Mouse (Mus musculus) gastrocnemius, adult 8-10 months (tissue): Measurements from ENCODE around the gene 4930426L09Rik. TPM values are rescaled to one million over a fixed set of nuclear protein-coding genes. Genes with fewer than 3 reads are reported as not detected.
A peak's percentile ranks its signal among the peaks of the same experiment; 100 is the strongest.
"Not testable (repeated sequence)": the region's sequence is repeated elsewhere in the genome, so short reads cannot be mapped to it uniquely, and the experiment has no call there.

Experiments used
- DNase-seq, 2 experiments: peaks; one replicate each; pipeline ENCODE4 v3.0.0; 2022; ENCODE audit warnings: low spot score in 2 of 2
- total RNA-seq, 4 experiments: library from RNA; stranded (reverse); gene quantifications; 2 replicates each; pipeline ENCODE4 v1.2.4; 2022

The 4930426L09Rik gene
- total RNA-seq, 4 experiments from 2014 or later = not detected

DNA sequence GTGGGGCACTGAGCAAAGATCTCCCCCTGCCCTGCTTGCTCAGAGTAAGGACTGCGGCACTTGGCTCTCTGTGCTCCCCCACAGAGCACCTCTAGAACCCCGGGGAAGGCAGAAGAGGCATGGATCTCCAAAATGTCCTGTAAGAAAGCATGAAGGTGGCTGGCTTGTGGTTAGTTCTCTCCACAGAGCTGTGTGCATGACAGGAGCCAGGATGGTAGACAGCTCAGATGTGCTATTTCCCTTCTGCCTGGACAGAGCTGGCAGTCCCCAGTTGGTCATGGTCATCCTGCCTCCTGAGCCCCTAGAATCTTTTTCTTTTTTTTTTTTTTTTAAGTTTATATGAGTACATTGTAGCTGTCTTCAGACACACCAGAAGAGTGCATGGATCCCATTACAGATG, 27.7 kb upstream of the 4930426L09Rik start:
- DNase-seq = no peak

DNA sequence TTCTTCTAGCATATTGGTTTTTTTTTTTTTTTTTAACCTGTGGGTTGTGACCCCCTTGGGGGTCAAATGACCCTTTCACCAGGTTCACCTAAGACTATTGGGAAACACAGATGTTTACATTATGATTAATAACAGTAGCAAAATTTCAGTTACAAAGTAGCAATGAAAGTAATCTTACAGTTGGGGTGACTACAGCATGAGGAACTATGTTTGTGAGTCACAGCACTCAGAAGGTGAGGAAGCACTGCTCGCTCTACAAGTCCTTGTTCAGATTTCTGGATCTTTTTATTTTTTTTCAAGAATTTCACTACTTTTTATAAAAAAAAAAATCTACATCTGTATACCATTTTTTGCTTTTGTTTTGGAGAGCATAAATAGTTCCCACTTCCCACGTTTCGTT, 26.6 kb upstream of the 4930426L09Rik start:
- DNase-seq = no peak

DNA sequence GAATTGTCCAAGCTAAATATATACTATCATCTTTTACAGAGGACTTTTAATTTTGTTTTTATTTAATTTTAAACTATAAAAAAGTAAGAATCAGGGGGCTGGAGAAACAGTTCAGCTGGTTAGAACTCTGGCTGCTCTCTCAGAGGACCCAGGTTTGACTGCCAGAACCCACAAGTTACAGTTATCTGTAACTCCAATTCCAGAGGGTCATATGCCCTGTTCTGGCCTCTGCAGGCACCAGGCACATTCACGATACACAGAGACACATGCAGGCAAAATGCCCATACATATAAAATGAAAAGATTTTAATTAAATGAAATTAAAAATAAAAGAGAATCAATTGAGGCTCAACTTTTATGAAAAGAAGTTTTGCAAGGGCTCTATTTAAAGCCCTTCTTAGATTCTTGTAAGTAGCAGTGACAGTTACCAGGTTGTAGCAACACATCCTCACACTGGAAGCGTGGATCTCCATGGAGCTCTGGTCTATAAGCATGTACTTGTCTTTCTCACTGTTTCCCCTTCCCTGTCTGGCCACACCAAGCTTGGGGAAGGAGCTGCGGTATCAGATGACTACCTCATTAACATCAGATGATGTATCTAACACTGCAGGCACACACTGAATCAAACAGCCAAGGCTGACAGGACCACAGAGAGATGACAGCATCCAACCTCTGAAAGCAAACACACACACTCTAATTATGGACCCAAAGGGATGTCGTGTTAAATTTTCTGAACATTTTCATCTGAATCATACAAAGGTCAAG, 23.1 kb upstream of the 4930426L09Rik start:
- no peak for DNase-seq

DNA sequence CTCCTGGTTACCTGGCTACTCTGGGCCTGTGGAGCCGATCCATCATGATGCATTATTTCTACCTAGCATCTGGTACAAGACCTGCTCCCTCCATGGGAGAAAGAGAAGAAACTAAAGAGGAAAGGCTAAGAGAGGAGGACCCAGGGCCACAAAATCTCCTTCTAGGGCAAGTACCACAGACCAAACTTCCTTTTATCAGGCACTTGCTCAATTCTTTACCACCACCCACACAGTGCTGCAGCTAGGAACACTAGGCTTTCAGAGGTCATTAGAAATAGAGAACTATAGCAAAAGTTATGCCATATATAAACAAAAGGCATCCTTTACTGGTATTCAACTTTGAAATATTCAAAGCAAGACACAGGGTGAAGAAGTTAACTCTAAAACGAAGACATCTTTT, 22.0 kb upstream of the 4930426L09Rik start:
- no peak for DNase-seq

DNA sequence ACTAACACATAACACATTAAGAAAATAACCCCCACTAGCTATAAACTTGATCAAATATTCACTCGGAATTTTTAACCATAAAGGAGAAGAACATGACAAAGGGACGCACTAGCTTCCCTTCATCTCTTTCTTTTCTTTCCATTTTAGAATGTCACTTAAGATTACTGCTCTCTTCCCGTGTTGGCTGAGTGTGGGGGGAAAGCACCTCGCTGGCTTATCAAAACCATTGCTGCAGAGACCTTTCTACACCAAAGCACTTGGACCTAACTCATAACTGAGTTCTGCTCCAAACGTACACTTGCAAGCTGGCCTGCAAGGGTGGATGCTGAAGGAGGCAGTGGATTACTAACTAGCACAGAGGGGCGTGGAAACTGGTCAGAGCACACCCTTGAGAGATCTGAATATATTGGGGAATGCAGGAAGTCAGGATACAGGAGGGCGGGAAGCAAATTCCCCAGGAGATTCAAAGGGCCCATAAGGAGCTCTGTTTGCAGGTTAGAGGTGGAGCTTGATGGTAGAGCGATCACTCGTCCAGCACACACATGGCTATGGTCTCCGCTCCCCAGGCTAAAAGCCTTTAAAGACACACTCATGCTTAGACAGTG, 20.8 kb upstream of the 4930426L09Rik start:
- DNase-seq = no peak

DNA sequence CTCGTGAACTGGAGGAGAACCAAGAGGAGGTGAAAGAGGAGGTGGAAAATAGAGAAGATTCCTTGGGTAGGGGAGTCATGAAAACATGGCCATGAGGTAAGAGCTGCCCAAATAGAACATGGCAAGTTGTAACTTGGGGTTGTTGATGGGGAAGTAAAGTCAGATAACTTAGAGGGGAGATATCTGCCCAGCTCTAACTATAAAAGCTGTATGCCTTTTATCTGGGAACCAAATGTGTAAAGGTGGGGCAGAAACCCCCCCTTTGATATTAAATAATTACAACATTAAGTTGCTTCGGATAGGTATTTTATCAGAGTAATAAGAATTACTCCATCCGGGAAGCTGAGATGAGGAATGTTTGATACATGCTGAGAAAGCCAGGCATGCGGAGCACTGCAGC, 19.1 kb upstream of the 4930426L09Rik start:
- no peak for DNase-seq

DNA sequence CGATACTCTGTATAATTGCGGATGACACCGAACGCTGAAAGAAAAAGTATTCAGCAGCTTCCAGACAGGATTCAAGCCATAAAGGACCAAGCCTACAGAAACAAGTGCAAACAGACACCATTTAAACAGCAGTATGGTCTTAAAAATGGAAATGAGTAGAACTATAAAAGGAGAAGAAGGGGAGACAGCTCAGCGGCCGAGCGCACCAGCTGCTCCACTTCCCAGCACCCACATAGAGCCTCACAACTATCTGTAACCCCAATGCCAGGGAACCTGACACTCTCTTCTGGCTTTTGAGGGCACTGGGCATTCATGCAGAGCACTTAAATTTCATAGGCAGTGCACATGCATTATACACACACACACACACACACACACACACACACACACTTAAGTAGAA, 18.5 kb upstream of the 4930426L09Rik start:
- no peak for DNase-seq

DNA sequence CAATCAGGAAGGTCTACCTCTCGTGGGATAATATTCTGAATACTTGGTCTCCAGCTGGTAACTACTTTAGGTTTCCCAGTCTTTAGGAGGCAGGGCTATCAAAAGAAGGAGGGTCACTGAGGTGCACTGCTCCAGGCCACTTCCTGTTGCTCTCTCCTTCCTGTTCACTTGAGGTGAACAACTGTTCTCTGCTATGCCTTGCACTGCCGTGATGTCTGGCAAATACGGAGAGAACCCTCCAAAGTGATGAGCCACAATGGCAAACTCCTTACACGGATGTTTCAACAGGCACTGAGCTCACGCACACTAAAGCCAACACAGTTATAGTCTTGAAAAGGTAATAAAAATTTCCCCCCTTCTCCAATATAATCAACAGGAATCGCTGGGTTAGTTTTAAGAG, 15.6 kb upstream of the 4930426L09Rik start:
- DNase-seq = no peak

DNA sequence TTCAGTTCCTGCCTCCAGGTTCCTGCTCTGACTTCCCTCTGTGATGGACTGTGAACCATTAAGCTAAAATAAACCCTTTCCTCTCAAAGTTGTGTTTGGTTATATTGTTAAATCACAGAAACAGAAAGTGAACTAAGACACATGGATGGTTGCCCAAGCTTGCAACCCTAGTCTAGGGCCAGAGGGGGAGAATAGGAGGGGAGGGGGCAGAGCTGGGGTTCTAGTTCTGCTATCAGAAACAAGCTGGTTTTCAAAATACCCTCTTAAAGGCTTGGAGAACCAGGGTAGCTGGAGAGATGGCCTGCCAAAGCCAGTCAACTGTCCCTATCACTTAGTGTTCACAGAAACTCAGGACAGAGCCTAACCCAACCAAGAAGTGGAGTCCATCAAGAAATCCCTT, 14.6 kb upstream of the 4930426L09Rik start:
- DNase-seq = no peak

DNA sequence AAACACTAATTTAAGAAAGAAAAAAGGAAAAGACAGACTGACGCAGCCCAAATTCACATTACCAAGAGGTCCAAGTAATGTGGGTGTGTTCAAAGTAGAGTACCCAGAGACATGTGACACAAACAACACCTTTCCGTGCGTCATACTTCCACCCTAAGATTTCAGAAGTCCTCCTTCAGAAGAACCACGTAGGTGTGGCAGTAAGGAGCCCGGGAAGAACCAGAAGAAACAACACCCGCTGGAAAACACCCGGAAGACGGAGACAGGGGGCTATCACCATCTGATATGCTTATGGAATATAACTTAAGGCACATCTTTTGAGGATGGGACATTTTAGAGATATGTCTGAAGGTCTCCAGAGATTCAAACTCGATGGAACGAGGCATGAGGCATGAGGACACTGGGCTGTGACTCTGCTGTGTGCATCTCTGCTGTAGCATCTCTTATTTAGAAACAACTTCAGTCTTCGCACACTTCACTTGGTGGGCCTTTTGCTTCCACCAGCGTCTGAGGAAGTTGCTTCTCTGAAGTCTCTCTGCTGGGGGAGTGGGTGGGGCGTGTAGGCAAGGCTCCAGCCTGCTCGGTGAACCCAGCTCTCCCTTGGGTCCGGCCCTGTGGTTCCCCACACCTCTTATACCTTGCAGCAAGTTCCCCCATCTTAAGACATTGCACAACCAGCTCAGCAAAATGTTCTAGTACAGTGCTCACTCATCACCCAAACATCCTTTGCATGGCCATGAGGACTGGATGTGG, 13.9 kb upstream of the 4930426L09Rik start:
- no peak for DNase-seq

DNA sequence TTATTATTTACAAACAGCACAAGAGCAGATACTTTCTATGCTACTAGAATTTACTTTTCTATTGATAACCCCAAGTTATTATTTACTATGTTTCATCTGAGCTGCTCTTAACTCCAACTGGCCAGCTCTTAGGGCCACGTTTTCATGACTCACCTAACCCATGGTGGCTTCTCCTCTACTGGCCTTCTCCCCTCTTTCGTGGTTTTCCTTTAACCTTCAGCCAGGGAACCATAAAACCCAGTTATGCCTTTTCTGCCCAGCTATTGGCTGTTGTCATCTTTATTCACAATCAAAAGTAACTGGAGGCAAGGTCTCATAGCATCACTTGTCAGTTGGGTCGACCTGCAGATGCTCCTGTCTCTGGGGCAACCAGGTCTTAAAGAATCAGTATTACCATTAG, 12.6 kb upstream of the 4930426L09Rik start:
- no peak for DNase-seq

DNA sequence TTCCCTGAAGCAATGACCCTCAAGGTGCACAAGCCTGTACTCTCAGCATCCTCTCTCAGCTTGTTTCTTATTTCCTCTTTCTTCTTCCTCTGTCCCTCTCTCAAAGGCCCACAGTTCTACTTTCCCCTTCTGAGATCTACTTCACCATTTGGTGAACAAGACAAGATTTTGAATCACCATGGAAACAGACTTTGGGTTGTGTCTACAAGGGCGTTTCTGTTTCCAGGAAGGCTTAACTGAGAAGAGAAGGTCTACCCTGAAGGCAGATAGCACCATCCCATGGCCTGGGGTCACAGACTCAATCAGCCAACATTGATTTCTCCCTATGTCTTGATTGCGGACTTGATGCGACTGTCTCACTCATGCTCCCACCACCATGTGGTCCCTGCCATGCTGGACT, 9.3 kb upstream of the 4930426L09Rik start:
- no peak for DNase-seq

DNA sequence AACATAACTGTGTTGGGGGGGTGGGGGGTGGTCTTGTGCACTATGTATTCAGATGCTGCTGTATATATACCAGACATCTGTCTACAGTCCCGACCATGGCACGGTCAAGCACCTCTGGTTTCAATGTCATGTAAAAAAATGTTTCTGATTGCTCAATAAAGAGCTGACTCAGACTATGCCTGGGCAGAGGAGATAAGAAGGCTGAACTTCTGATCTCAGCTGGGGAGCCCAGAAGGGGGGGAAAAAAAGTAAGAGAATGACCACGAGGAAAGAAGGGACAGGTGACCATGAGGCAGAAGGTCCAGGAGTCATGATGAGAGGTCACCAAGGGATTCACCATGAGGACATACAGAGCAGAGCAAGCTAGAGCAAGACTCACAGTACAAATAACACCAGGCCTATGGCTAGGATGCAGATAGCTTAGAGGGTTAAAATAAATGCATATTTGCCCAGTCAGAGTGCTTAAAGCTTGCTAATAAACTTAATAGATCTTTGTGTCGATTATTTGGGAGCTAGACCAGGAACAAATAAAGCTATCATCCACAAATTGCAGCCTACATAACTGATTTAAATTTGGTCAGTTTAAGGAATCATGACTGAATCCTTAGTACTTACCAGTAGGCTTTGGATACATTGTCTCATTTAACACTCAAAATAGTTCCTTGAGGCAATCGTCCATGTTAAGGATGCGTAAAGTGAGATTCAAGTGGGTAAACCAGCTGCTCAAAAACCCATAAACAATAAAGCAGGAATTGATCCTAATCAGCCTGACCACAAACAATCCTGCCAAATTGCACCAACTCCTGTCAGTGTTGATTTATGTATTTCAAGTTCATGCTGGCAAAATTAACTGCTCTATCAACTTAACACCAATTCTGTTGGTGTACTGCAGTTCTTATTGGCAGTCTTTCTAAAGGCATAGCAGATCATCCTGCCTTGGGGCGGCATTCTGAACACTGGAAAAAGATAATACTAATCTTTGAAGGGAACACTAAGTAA, 5.3 kb upstream of the 4930426L09Rik start:
- DNase-seq = no peak

DNA sequence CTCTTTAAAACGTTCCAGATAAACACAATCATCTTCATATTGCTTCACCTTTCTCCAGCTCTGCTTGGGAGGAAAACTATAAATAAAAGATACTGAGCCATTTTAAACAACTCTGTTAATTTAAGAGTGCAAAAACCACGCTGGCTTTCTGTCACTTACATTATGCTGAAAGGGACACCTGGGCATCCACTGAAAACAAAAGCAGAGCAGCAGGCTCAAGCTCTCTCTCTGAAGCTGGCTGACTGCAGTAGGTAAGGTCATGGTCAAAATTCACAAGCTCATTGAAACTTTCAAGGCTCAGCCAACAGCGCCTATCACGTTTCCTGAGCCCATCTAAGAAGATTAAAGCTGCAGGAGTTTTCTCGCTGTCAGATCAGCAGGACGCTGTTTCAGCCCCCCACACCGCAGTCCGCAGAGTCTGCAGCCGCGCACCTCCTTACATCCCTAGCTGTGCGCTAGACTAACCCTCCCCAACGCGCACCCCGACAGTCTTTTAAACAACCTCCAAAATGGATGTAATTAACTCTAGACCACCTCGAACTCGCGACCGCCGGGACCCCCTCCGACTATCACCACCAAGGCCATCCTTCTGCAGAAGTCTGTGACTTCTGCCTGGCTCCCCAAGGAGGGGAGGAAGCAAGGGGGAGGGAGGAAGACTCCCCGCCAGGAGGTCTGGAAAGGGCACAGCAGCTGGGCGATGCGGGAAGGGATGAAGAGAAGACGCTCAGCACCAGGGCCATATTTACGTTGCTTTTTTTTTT, 1.5 kb upstream of the 4930426L09Rik start:
- DNase-seq = no peak

DNA sequence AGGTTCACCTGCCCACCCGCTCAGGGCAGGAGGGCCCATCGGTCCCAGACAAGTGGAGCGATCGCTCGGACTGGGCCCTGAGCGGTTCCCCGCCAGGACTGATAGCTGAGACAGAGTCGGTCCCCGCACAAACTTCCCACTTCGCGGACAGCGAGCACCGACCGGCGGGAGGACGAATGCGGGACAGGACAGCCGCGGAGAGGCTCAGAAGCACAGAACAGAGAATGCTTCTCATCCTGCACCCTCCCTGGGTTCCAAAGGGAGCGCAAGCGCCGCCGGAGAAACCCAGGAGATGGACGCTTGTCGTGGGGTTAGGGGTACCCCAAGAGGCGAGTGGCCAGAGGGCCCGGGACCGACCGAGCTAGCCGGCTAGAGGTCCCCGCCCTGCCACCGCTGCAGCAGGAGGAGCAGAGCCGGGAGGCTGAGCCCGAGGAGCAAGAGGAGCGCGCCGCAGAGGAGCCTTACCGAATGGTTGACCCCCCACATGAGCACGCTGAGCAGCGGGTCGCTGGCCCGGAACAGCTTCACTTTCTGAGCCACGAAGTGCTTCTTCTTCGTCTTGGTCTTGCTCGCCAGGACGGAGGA, 664 bp upstream of the 4930426L09Rik start:
- DNase-seq = peak in 1 of 2 experiments; percentile 9

DNA sequence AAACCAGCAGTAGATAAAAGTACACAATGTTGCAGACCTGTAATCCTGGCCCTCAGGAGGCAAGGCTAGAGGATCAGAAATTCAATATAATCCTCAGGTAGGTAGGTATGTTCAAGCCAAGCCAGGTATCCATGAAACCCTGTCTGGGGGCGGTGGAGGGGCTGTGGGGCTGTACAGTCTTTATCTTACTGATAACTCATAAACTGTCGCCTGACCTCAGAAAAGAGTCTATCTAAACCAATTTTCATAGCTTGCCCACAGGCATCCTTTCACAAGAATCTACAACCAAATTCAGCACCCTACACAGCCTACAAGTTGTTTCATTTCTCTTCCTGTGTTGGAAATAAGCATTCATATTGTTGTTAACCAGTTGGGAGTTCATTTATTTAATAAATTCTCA, 1.3 kb downstream of the 4930426L09Rik start:
- DNase-seq = no peak

DNA sequence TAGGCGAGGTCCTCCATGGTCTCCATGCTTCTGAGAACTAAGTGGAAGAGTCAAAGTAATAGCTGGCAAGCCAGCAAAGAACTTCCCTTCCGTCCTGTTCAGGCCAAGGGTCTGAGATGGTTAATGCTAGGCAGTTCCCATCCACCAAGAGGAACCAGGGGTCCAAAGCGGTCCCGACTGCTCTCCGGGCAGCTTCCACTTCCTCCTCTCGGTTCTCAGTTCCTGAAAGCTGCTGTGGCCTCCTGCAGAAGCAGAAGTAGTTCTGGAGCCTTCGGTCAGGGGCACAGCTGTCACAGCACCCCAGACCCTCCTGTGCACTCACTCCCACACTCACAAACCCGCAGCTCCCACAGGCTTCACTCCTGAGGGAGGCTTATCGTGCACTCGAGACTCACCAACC, 6.7 kb downstream of the 4930426L09Rik start:
- DNase-seq = no peak

DNA sequence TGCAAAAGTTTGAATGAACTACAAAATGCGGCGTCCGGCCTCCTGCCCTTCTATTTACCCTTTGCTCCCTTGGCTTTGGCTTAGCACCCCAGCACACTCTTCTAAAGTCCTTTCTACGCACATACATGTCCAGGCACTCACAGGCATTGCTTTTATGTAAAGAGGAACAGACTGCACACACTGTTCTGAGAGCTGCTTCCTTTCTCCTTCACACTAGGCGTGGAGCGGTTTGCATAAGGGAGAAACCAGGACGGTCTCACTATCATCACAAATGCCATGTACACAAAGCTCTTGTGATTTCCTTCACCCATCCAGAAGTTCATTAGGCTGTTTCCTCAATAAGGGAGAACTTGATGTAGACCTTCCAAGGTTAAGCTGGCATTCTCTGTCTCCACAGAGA, 8.0 kb downstream of the 4930426L09Rik start:
- DNase-seq = no peak

DNA sequence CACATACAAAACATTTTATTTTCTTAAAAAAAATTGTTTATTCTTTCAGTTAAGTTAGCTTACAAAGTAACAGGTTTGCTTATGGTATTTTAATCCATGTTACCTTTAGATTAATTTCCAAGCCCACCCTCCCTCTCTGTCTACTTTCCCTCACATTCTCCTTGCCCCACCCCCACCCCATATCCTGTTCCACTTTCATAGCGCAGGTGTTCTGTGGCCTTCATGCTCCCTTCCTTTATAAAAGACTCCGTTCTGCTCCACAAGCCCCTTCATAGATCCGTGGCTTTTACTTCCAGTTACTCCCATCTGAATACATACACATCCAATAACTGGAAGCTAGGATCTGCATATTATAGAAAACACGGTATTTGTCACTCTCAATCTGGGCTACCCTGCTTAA, 9.4 kb downstream of the 4930426L09Rik start:
- no peak for DNase-seq

DNA sequence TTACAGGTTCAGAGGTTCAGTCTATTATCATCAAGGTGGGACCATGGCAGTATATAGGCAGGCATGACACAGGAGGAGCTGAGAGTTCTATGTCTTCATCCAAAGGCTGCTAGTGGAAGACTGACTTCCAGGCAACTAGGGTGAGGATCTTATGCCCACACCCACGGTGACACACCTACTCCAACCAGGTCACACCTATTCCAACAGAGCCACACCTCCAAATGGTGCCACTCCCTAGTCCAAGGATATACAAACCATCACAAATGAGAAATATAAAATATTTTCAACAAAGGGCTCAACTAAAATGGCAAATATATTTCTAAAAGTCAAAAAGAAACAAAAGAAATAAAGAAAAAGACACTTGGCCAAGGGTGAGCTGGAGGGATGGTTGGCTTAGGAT, 12.4 kb downstream of the 4930426L09Rik start:
- DNase-seq = not testable (repeated sequence)
